Mouse (Mus musculus): ENCODE data around the gene Trip11. TPM values are rescaled to one million over a fixed set of nuclear protein-coding genes. Genes with fewer than 3 reads are reported as not detected.

Trip11 gene
- total RNA-seq, 2 experiments from 2014 or later, result 22.7 to 24.2 TPM

GRCm38 (mm10) chr12:101832179-101833114 is 80.6 kb downstream of the Trip11 start:
- intact Hi-C loops (cut with DNase I), result no loop called here

GRCm38 (mm10) chr12:101831221-101831620 is 81.8 kb downstream of the Trip11 start:
- DNase-seq, result no peak
- intact Hi-C loops (cut with DNase I), result no loop called here

More at GRCm38 (mm10) chr12:101832179-101833114, 80.6 kb downstream of the Trip11 start:
- no peak for DNase-seq

- intact Hi-C loops (cut with DNase I), result no loop called here
- no peak for DNase-seq
Measured at GRCm38 (mm10) chr12:101823161-101823560, 89.9 kb downstream of the Trip11 start.

- DNase-seq, result no peak
- intact Hi-C loops (cut with DNase I), result no loop called here
Measured at GRCm38 (mm10) chr12:101821596-101821995, 91.5 kb downstream of the Trip11 start.

- no peak for DNase-seq
- intact Hi-C loops (cut with DNase I), result no loop called here
Measured at GRCm38 (mm10) chr12:101819570-101819969, 93.5 kb downstream of the Trip11 start.

- peak; percentile 55 to 68 for DNase-seq
- intact Hi-C loops (cut with DNase I), result no loop called here
Measured at GRCm38 (mm10) chr12:101818608-101819370, 94.3 kb downstream of the Trip11 start, which contains the start of gene Fbln5. Gene Fbln5, minus strand, starts transcription at chr12:101819055.

- intact Hi-C loops (cut with DNase I), result no loop called here
Measured at GRCm38 (mm10) chr12:101818246-101818607, 94.8 kb downstream of the Trip11 start.

GRCm38 (mm10) chr12:101816810-101817209 is 96.3 kb downstream of the Trip11 start:
- intact Hi-C loops (cut with DNase I), result no loop called here
- DNase-seq, result no peak

More at GRCm38 (mm10) chr12:101818246-101818607, 94.8 kb downstream of the Trip11 start:
- DNase-seq, result no peak

GRCm38 (mm10) chr12:101815796-101816195 is 97.3 kb downstream of the Trip11 start:
- intact Hi-C loops (cut with DNase I), result no loop called here
- DNase-seq, result no peak

GRCm38 (mm10) chr12:101814423-101814822 is 98.6 kb downstream of the Trip11 start:
- DNase-seq, result no peak
- intact Hi-C loops (cut with DNase I), result no loop called here

GRCm38 (mm10) chr12:101811181-101811580 is 101.9 kb downstream of the Trip11 start:
- DNase-seq, result no peak
- intact Hi-C loops (cut with DNase I), result no loop called here

GRCm38 (mm10) chr12:101810515-101810914 is 102.6 kb downstream of the Trip11 start:
- peak; percentile 49 to 56 for DNase-seq

GRCm38 (mm10) chr12:101807400-101807799 is 105.7 kb downstream of the Trip11 start:
- no peak for DNase-seq
- intact Hi-C loops (cut with DNase I), result no loop called here

More at GRCm38 (mm10) chr12:101810515-101810914, 102.6 kb downstream of the Trip11 start:
- intact Hi-C loops (cut with DNase I), result no loop called here

- intact Hi-C loops (cut with DNase I), result no loop called here
- DNase-seq, result no peak
Measured at GRCm38 (mm10) chr12:101802445-101802844, 110.6 kb downstream of the Trip11 start.

GRCm38 (mm10) chr12:101801744-101802143 is 111.3 kb downstream of the Trip11 start:
- no peak for DNase-seq
- intact Hi-C loops (cut with DNase I), result no loop called here

- intact Hi-C loops (cut with DNase I), result no loop called here
- no peak for DNase-seq
Measured at GRCm38 (mm10) chr12:101801051-101801450, 112.0 kb downstream of the Trip11 start.

GRCm38 (mm10) chr12:101798189-101798922 is 114.7 kb downstream of the Trip11 start:
- intact Hi-C loops (cut with DNase I), result no loop called here
- no peak for DNase-seq

- intact Hi-C loops (cut with DNase I), result no loop called here
- DNase-seq, result peak; percentile 36 to 43
Measured at GRCm38 (mm10) chr12:101794458-101794857, 118.6 kb downstream of the Trip11 start.

- DNase-seq, result no peak
- intact Hi-C loops (cut with DNase I), result no loop called here
Measured at GRCm38 (mm10) chr12:101793221-101793621, 119.8 kb downstream of the Trip11 start.

GRCm38 (mm10) chr12:101792684-101793083 is 120.4 kb downstream of the Trip11 start:
- DNase-seq, result no peak

More at GRCm38 (mm10) chr12:101792684-101793083, 120.4 kb downstream of the Trip11 start:
- intact Hi-C loops (cut with DNase I), result no loop called here

Data from gastrocnemius, postnatal 36 days (tissue).